Mouse (Mus musculus) heart, adult 10 weeks (tissue): ENCODE results near the gene Anapc4. TPM values are rescaled to one million over a fixed set of nuclear protein-coding genes. Genes with fewer than 3 reads are reported as not detected.

Experiments used
- polyA plus RNA-seq: library from polyadenylated mRNA; stranded (reverse); fragments of 350-450 nt; fragmentation: Illumina TruSeq; extraction: RNeasy Lipid Tissue Mini Kit (QIAGEN cat#74804); gene quantifications from one replicate; pipeline ENCODE4 v1.2.3, GENCODE M21; 2014; ENCODE audit warnings: low read depth, low replicate concordance

Gene Anapc4
- polyA plus RNA-seq: 47.9 TPM

DNA sequence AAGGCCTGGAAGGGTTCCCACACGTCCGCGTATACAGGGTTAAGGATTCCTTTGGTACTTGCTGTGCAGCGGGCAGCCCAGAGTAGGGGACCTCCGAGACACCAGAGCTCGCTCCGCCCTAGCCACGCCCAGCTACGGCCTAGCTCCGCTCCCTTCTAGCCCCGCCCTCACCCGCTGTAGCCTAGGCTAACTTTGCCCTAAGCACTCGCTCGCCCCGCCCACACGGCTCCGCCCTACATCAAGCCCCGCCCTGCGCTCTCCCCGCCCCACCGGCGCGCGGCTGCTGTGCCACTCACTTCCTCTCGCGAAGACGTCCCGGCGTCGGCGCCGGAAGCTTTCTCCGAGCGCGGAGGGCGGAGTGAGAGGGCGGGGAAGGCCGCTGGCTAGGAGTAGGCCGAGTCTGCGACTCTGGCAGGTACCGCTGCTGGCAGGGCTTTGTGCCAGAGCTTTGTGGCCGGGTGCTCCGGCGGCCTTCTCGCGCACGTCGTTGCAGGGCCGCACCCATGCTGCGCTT, at the start of gene Anapc4:
TSS of gene Anapc4 (plus strand) at position 252 of the 514 bp plus-strand sequence.

Other genes starting within 250 kb of the Anapc4 start
- gene Sepsecs, start 164.3 kb upstream of the Anapc4 start, polyA plus RNA-seq: 6.3 TPM
- gene Pi4k2b, start 92.4 kb upstream of the Anapc4 start, polyA plus RNA-seq: 2.7 TPM
- gene Zcchc4, start 58.6 kb upstream of the Anapc4 start, polyA plus RNA-seq: 6.6 TPM
- not detected for gene Slc34a2, start 204.1 kb downstream of the Anapc4 start, polyA plus RNA-seq